Mouse (Mus musculus): Measurements from ENCODE around the gene Nckap5l. TPM values are rescaled to one million over a fixed set of nuclear protein-coding genes. Genes with fewer than 3 reads are reported as not detected.
A peak's percentile ranks its signal among the peaks of the same experiment; 100 is the strongest.
"Not testable (repeated sequence)": the region's sequence is repeated elsewhere in the genome, so short reads cannot be mapped to it uniquely, and the experiment has no call there.

Gene Nckap5l
- polyA plus RNA-seq, 1 experiment from 2014 or later = 0.92 TPM

DNA sequence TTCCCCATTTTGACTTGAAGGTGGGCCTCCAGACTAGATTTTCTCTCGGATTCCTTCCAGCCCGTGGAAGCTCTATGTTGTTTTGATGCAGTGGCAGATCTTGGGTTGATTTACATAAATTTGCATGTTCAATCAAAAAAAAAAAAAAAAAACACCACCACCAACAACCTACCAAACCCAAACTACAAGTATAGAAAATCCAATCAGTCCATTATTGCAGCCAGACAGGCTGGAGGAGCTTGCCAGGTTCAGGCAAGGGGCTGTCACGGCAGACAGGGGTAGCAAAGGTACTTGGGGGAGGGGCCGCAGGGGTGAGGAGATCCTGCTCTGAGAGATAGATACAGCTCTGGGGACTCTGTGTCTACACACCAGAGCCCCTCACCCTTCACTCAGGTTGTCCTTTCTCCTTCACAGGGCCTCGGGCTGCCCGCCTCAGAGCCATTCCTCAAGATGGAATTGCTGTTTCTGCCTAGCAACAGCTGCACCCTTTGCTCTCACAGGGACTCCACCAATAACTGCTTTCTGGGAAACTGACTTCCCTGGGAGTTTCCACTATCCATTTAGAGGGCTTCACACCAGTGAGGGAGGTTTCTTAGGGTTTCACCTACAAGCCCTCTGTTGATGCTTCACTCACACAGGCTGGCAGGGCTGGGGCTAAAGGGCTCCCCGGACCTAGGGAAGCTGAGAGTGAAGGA is 2.8 kb downstream of the Nckap5l start:
- Histone ChIP-seq H3K9ac (ENCODE audit: low read depth, low read length) (no peak overlapping the region), H3K4me1 (ENCODE audit: control insufficient read depth, low read depth, low read length) (peaks cover 20% of the 10 kb centered on the region), H3K27me3 (ENCODE audit: control insufficient read depth, insufficient read depth, low read depth, low read length) (peaks cover 9% of the 10 kb centered on the region), H3K4me3 (ENCODE audit: low read depth, low read length) (no peak overlapping the region), H3K4me2 (ENCODE audit: low read depth, low read length) (no peak overlapping the region), H3K36me3 (ENCODE audit: control insufficient read depth, insufficient read depth) (no peaks in the 10 kb centered on the region), H3K9me3 (replicated peaks; ENCODE audit: control insufficient read depth, low read length) (no peaks in the 10 kb centered on the region), H3K27ac (ENCODE audit: low read length) (no peak overlapping the region)
- 57% methylated on average over 7 of the region's 7 CpGs for WGBS (ENCODE audit: insufficient replicate concordance)
- ATAC-seq (ENCODE audit: low read depth) = no peak

DNA sequence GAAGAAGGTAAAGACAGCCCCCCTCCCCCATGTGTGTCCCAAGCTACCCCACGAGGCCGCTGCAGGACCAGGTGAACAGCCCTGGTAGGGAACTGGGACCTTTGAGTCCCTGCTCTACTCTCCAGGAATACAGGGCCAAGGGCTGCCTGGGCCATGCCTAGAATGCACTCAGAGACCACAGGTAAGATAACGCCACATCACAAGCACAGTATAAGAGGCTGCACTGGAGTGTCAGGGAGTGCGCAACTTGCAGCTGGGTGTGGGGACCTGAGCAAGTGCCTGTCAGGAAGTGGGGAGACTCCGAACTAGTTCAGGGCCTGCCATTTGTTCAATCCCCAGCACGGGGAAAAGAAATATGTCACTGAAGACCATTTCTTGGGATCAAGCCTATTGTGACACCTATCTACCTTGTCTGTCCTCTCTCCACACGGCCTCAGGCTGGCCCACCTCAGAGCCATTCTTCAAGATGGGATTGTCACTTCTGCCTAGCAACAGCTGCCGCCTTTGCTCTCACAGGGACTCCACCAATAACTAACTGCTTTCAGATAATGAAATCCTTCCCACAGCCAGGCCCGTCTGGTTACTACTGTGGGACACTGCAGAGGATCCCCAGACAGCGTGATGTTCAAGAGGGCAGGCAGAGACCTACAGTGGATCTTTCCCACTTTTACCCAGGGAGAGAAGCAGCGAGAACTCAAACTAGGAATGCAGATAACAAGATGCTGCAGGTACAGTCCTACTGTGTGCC is 4.2 kb downstream of the Nckap5l start:
- no peak overlapping the region for H3K27ac ChIP-seq (ENCODE audit: low read length)
- no peak overlapping the region for H3K9ac ChIP-seq (ENCODE audit: low read depth, low read length)
- no peak overlapping the region for H3K4me2 ChIP-seq (ENCODE audit: low read depth, low read length)
- peaks cover 28% of the 10 kb centered on the region for H3K4me1 ChIP-seq (ENCODE audit: control insufficient read depth, low read depth, low read length)
- H3K36me3 ChIP-seq (ENCODE audit: control insufficient read depth, insufficient read depth) = no peaks in the 10 kb centered on the region
- H3K27me3 ChIP-seq (ENCODE audit: control insufficient read depth, insufficient read depth, low read depth, low read length) = peaks cover 9% of the 10 kb centered on the region
- no peak overlapping the region for H3K4me3 ChIP-seq (ENCODE audit: low read depth, low read length)
- H3K9me3 ChIP-seq (replicated peaks; ENCODE audit: control insufficient read depth, low read length) = no peaks in the 10 kb centered on the region
- WGBS (ENCODE audit: insufficient replicate concordance) = 65% methylated on average over 11 of the region's 11 CpGs
- ATAC-seq (ENCODE audit: low read depth) = no peak

- peaks cover 20% of the 10 kb centered on the region for H3K4me1 ChIP-seq (ENCODE audit: control insufficient read depth, low read depth, low read length)
- peak overlapping the region; percentile 46; the same call in 1 of the 2 replicates for H3K27ac ChIP-seq (ENCODE audit: low read length)
- no peaks in the 10 kb centered on the region for H3K27me3 ChIP-seq (ENCODE audit: control insufficient read depth, insufficient read depth, low read depth, low read length)
- peak overlapping the region; percentile 31; the same call in 1 of the 2 replicates for H3K4me2 ChIP-seq (ENCODE audit: low read depth, low read length)
- peak; percentile 65 for ATAC-seq (ENCODE audit: low read depth)
- WGBS (ENCODE audit: insufficient replicate concordance) = 14% methylated on average over 8 of the region's 8 CpGs
- H3K9me3 ChIP-seq (replicated peaks; ENCODE audit: control insufficient read depth, low read length) = no peaks in the 10 kb centered on the region
- H3K9ac ChIP-seq (ENCODE audit: low read depth, low read length) = no peak overlapping the region
- H3K36me3 ChIP-seq (ENCODE audit: control insufficient read depth, insufficient read depth) = no peaks in the 10 kb centered on the region
- no peak overlapping the region for H3K4me3 ChIP-seq (ENCODE audit: low read depth, low read length)
Measured at GRCm38 (mm10) chr15:99449751-99450280, 7.7 kb downstream of the Nckap5l start.

- no peak overlapping the region for H3K4me3 ChIP-seq (ENCODE audit: low read depth, low read length)
- H3K4me1 ChIP-seq (ENCODE audit: control insufficient read depth, low read depth, low read length) = peaks cover 20% of the 10 kb centered on the region
- H3K9me3 ChIP-seq (replicated peaks; ENCODE audit: control insufficient read depth, low read length) = no peaks in the 10 kb centered on the region
- ATAC-seq (ENCODE audit: low read depth) = peak; percentile 45
- H3K36me3 ChIP-seq (ENCODE audit: control insufficient read depth, insufficient read depth) = no peaks in the 10 kb centered on the region
- H3K4me2 ChIP-seq (ENCODE audit: low read depth, low read length) = peak overlapping the region; percentile 31; the same call in 1 of the 2 replicates
- H3K9ac ChIP-seq (ENCODE audit: low read depth, low read length) = no peak overlapping the region
- 27% methylated on average over 9 of the region's 9 CpGs for WGBS (ENCODE audit: insufficient replicate concordance)
- H3K27ac ChIP-seq (ENCODE audit: low read length) = peak overlapping the region; percentile 46; the same call in 1 of the 2 replicates
- no peaks in the 10 kb centered on the region for H3K27me3 ChIP-seq (ENCODE audit: control insufficient read depth, insufficient read depth, low read depth, low read length)
Measured at GRCm38 (mm10) chr15:99449131-99449750, 8.3 kb downstream of the Nckap5l start.

- peaks cover 20% of the 10 kb centered on the region for H3K4me1 ChIP-seq (ENCODE audit: control insufficient read depth, low read depth, low read length)
- not testable (repeated sequence) for H3K4me3 ChIP-seq (ENCODE audit: low read depth, low read length); H3K27me3 ChIP-seq (ENCODE audit: control insufficient read depth, insufficient read depth, low read depth, low read length); H3K27ac ChIP-seq (ENCODE audit: low read length); H3K9ac ChIP-seq (ENCODE audit: low read depth, low read length); H3K36me3 ChIP-seq (ENCODE audit: control insufficient read depth, insufficient read depth); H3K9me3 ChIP-seq (replicated peaks; ENCODE audit: control insufficient read depth, low read length); H3K4me2 ChIP-seq (ENCODE audit: low read depth, low read length); ATAC-seq (ENCODE audit: low read depth)
- WGBS (ENCODE audit: insufficient replicate concordance) = 84% methylated on average over 10 of the region's 10 CpGs
Measured at GRCm38 (mm10) chr15:99446136-99446535, 11.4 kb downstream of the Nckap5l start.

- no peak overlapping the region for H3K4me3 ChIP-seq (ENCODE audit: low read depth, low read length)
- no peaks in the 10 kb centered on the region for H3K27me3 ChIP-seq (ENCODE audit: control insufficient read depth, insufficient read depth, low read depth, low read length)
- no peak overlapping the region for H3K9ac ChIP-seq (ENCODE audit: low read depth, low read length)
- no peak overlapping the region for H3K27ac ChIP-seq (ENCODE audit: low read length)
- ATAC-seq (ENCODE audit: low read depth) = no peak
- 54% methylated on average over 6 of the region's 6 CpGs for WGBS (ENCODE audit: insufficient replicate concordance)
- H3K4me2 ChIP-seq (ENCODE audit: low read depth, low read length) = no peak overlapping the region
- no peaks in the 10 kb centered on the region for H3K36me3 ChIP-seq (ENCODE audit: control insufficient read depth, insufficient read depth)
- no peaks in the 10 kb centered on the region for H3K9me3 ChIP-seq (replicated peaks; ENCODE audit: control insufficient read depth, low read length)
- peaks cover 18% of the 10 kb centered on the region for H3K4me1 ChIP-seq (ENCODE audit: control insufficient read depth, low read depth, low read length)
Measured at GRCm38 (mm10) chr15:99445567-99445966, 12.0 kb downstream of the Nckap5l start.

- Histone ChIP-seq H3K9ac (ENCODE audit: low read depth, low read length) (no peak overlapping the region), H3K4me3 (ENCODE audit: low read depth, low read length) (no peak overlapping the region), H3K4me2 (ENCODE audit: low read depth, low read length) (no peak overlapping the region), H3K27ac (ENCODE audit: low read length) (no peak overlapping the region), H3K4me1 (ENCODE audit: control insufficient read depth, low read depth, low read length) (no peaks in the 10 kb centered on the region; the same call in 1 of the 2 replicates), H3K36me3 (ENCODE audit: control insufficient read depth, insufficient read depth) (no peaks in the 10 kb centered on the region), H3K27me3 (ENCODE audit: control insufficient read depth, insufficient read depth, low read depth, low read length) (no peaks in the 10 kb centered on the region), H3K9me3 (replicated peaks; ENCODE audit: control insufficient read depth, low read length) (no peaks in the 10 kb centered on the region)
- 71% methylated on average over 7 of the region's 7 CpGs for WGBS (ENCODE audit: insufficient replicate concordance)
- ATAC-seq (ENCODE audit: low read depth) = no peak
Measured at GRCm38 (mm10) chr15:99442358-99442757, 15.2 kb downstream of the Nckap5l start.

DNA sequence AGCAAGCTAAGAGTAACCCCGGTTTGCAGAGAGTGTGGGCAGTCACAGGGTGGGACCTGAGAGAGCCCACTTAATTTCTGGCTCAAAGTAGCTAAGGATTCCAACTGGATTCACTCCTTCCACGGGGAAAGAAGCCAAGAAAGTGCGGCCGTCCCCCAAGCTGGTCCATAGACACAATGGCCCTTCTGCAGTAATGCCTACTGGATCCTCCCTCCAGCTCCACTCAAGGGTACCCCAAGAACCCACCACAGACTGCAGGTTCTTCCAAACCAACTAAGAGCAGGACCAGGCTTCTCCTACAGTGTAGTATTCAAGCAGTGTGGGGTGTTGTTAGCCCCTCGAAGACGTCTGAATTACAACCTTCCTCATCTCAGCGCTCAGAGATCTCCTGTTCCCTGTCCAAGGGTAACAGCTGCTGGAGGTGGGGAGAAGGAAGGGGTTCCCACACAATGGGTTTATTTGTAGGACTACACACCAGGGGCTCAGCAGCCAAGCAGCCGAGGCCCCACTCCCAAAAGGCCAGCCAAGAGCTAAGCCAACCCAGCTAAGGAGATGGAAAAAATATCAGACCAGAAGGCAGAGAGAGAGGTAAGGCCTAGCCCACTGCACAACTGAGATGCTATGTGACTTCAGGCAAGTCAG is 16.6 kb downstream of the Nckap5l start:
- no peak overlapping the region for H3K4me3 ChIP-seq (ENCODE audit: low read depth, low read length)
- ATAC-seq (ENCODE audit: low read depth) = no peak
- H3K9me3 ChIP-seq (replicated peaks; ENCODE audit: control insufficient read depth, low read length) = no peaks in the 10 kb centered on the region
- H3K27ac ChIP-seq (ENCODE audit: low read length) = no peak overlapping the region
- H3K4me1 ChIP-seq (ENCODE audit: control insufficient read depth, low read depth, low read length) = no peaks in the 10 kb centered on the region; the same call in 1 of the 2 replicates
- H3K36me3 ChIP-seq (ENCODE audit: control insufficient read depth, insufficient read depth) = no peaks in the 10 kb centered on the region
- H3K4me2 ChIP-seq (ENCODE audit: low read depth, low read length) = no peak overlapping the region
- no peak overlapping the region for H3K9ac ChIP-seq (ENCODE audit: low read depth, low read length)
- 56% methylated on average over 8 of the region's 8 CpGs for WGBS (ENCODE audit: insufficient replicate concordance)
- H3K27me3 ChIP-seq (ENCODE audit: control insufficient read depth, insufficient read depth, low read depth, low read length) = no peaks in the 10 kb centered on the region
